Mouse (Mus musculus) lung, embryonic 16.5 days (tissue): ENCODE measurements around the gene Napsa. TPM values are rescaled to one million over a fixed set of nuclear protein-coding genes. Genes with fewer than 3 reads are reported as not detected.

Source experiments
- ATAC-seq: fragments of 200-750 bp; cut with Nextera tagmentation; 2 replicates; pipeline ENCODE4 v1.8.0; 2017; ENCODE audit warnings: low read depth, mild to moderate bottlenecking, moderate library complexity
- H3K27ac ChIP-seq: fragments of 300-500 bp; sonication (generic); 2 replicates; pipeline ENCODE4 v1.5.1; 2014; ENCODE audit warnings: mild to moderate bottlenecking, control low read depth, low read length
- H3K27me3 ChIP-seq: fragments of 300-500 bp; sonication (generic); 2 replicates; pipeline ENCODE4 v1.6.1; 2014; ENCODE audit warnings: low read depth, low read length, mixed read lengths; ENCODE audit not compliant: control insufficient read depth, insufficient read depth
- H3K36me3 ChIP-seq: fragments of 300-500 bp; sonication (generic); 2 replicates; pipeline ENCODE4 v1.6.1; 2014; ENCODE audit warnings: low read length; ENCODE audit not compliant: control insufficient read depth, insufficient read depth
- H3K4me1 ChIP-seq: fragments of 300-500 bp; sonication (generic); replicated peaks from 2 replicates; pipeline ENCODE4 v1.6.1; 2014; ENCODE audit warnings: low read length, mixed read lengths; ENCODE audit not compliant: control insufficient read depth, insufficient read depth
- H3K4me2 ChIP-seq: fragments of 300-500 bp; sonication (generic); 2 replicates; pipeline ENCODE4 v1.6.1; 2014; ENCODE audit warnings: low read depth, low read length, control low read depth
- H3K4me3 ChIP-seq: fragments of 300-500 bp; sonication (generic); 2 replicates; pipeline ENCODE4 v1.5.1; 2014; ENCODE audit warnings: mild to moderate bottlenecking, low read length, control low read depth
- H3K9ac ChIP-seq: fragments of 300-500 bp; sonication (generic); 2 replicates; pipeline ENCODE4 v1.6.1; 2014; ENCODE audit warnings: low read length, control low read depth
- H3K9me3 ChIP-seq: fragments of 300-500 bp; sonication (generic); 2 replicates; pipeline ENCODE4 v1.6.1; 2016; ENCODE audit warnings: low read length; ENCODE audit not compliant: control insufficient read depth
- WGBS: fragments of 180-500 bp; shearing (Covaris S2); extraction: QIAGEN DNeasy Blood & Tissue Kit; methylation state at CpG from one replicate; pipeline ENCODE4 v1.1.7; 2014; 5-methylcytosine and 5-hydroxymethylcytosine counted together
- microRNA-seq: library from miRNA; unstranded; fragments of <30 nt; microRNA quantifications from one replicate; pipeline ENCODE4, GENCODE M21; 2016
- polyA plus RNA-seq: library from polyadenylated mRNA; unstranded; fragments of >200 nt; fragmentation: Nextera tagmentation; extraction: Ambion mirVana; gene quantifications from 2 replicates; pipeline ENCODE4 v1.2.1, GENCODE M21; 2015

The Napsa gene
- polyA plus RNA-seq, 1 experiment from 2014 or later: 93.0 TPM

- Histone ChIP-seq H3K4me2 (no peak overlapping the region), H3K36me3 (no peaks in the 10 kb centered on the region), H3K4me3 (no peak overlapping the region), H3K9me3 (no peaks in the 10 kb centered on the region), H3K9ac (no peak overlapping the region), H3K27ac (no peak overlapping the region), H3K27me3 (no peaks in the 10 kb centered on the region; the same call in 1 of the 2 replicates), H3K4me1 (no peaks in the 10 kb centered on the region; the same call in 1 of the 2 replicates)
- 32% methylated on average over 15 of the region's 15 CpGs for WGBS
- no peak for ATAC-seq
Measured at GRCm38 (mm10) chr7:44633407-44633806, 61.2 kb downstream of the Napsa start.

Small RNA genes lying within 50 kb of the gene (microRNA-seq; reads per million reads assigned to microRNA genes)
- not detected for gene Mir7053

Other genes with a start within 250 kb of the Napsa start
- gene Syt3, start 188.3 kb upstream of the Napsa start, polyA plus RNA-seq: 2.1 and 2.3 TPM in 2 replicates
- gene 1700008O03Rik, start 186.6 kb upstream of the Napsa start, polyA plus RNA-seq: 1.2 and 1.5 TPM in 2 replicates
- gene Lrrc4b, start 143.4 kb upstream of the Napsa start, polyA plus RNA-seq: 0.36 and 0.57 TPM in 2 replicates
- 0.62 and 1.3 TPM in 2 replicates for gene Aspdh, start 107.0 kb upstream of the Napsa start, polyA plus RNA-seq
- 115 and 116 TPM in 2 replicates for gene Josd2, start 104.4 kb upstream of the Napsa start, polyA plus RNA-seq
- gene Emc10, start 75.9 kb upstream of the Napsa start, polyA plus RNA-seq: 94.0 TPM in 2 replicates
- 9.5 and 9.9 TPM in 2 replicates for gene Fam71e1, start 75.8 kb upstream of the Napsa start, polyA plus RNA-seq
- 0.63 and 1.2 TPM in 2 replicates for gene Mybpc2, start 47.7 kb upstream of the Napsa start, polyA plus RNA-seq
- gene Spib, start 40.3 kb upstream of the Napsa start, polyA plus RNA-seq: 0.33 and 1.1 TPM in 2 replicates
- gene Pold1, start 23.5 kb upstream of the Napsa start, polyA plus RNA-seq: 100 and 109 TPM in 2 replicates
- gene Nr1h2, start 18.4 kb upstream of the Napsa start, polyA plus RNA-seq: 86.2 and 87.0 TPM in 2 replicates
- 1.5 and 2.1 TPM in 2 replicates for gene Kcnc3, start 18.3 kb downstream of the Napsa start, polyA plus RNA-seq
- gene Myh14, start 98.5 kb downstream of the Napsa start, polyA plus RNA-seq: 38.8 and 39.4 TPM in 2 replicates
- gene Izumo2, start 136.4 kb downstream of the Napsa start, polyA plus RNA-seq: not detected in 2 replicates
- 46.9 and 53.0 TPM in 2 replicates for gene Vrk3, start 176.0 kb downstream of the Napsa start, polyA plus RNA-seq
- 2.0 TPM in 2 replicates for gene Zfp473, start 178.7 kb downstream of the Napsa start, polyA plus RNA-seq
- 88.6 and 98.6 TPM in 2 replicates for gene Nup62, start 243.7 kb downstream of the Napsa start, polyA plus RNA-seq
- gene Il4i1, start 244.0 kb downstream of the Napsa start, polyA plus RNA-seq: 1.4 and 1.7 TPM in 2 replicates
- gene Atf5, start 244.3 kb downstream of the Napsa start, polyA plus RNA-seq: 3.3 and 3.5 TPM in 2 replicates